Mouse (Mus musculus) cerebellum, postnatal 4 days (tissue): ENCODE data around the gene Ppat.
"Not testable (repeated sequence)": the region's sequence is repeated elsewhere in the genome, so short reads cannot be mapped to it uniquely, and the experiment has no call there.

ENCODE experiments used
- DNase-seq, 2 experiments: peaks; one replicate each; pipeline ENCODE4 v3.0.0; 2022; ENCODE audit warnings: low spot score in 2 of 2, mixed read lengths in 1 of 2

Ppat gene

DNA sequence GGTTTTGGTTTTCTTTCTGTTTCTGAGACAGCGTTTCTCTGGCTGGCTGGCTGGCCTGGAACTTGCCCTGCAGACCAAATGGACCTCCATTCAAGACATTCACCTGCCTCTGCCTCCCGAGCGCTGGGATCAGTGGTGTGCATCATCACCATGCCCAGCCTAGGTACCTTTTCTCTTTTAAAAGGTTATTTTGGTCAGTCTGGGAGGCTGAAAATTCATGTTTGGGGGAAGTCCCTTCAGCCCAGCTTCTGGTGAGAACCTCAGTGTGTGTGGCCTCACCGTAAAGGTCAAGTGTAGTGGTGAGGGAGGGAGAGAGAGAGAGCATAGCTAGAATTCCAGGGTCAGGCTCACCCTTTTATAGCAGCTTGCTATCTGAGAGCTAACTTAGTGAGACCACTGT lies 3.6 kb downstream of the Ppat start:
- no peak for DNase-seq

- no peak for DNase-seq
Observed at GRCm38 (mm10) chr5:76947142-76947541, 4.2 kb downstream of the Ppat start.

- no peak for DNase-seq
Observed at GRCm38 (mm10) chr5:76945678-76946033, 5.7 kb downstream of the Ppat start.

DNA sequence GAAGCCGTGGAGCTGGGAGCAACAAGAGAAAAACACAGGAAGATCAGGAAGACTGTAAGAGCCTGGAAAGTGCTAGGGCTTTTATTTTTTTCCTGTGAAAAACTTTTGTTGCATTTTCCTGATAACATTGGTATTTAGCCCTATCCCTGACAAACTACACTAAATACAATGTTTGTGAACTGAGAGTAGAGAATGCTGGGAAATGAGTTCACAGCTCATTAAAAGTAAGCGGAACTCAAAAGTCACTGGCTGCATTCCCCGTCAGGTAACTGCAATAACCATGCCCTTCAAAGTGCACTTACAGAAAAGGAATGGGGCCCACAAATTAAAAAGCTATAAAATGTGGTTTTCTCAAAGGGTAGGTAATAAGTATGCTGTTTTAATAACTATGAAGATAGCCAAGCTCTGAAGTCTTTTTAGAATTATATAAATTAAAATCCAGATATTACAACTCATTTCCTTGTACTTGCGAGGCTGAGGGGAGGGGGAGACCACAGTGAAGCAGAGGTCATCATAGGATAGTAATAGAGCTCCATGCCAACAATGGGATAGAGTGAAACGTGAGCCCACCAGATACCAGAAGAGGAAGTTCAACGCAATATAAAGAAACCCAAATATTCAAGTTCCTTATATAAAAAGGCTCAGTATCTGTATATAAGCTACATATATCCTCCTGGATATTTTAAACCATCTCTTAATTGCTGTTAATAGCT lies 6.3 kb downstream of the Ppat start:
- no peak for DNase-seq

- DNase-seq = no peak
Observed at GRCm38 (mm10) chr5:76942505-76942904, 8.9 kb downstream of the Ppat start.

GRCm38 (mm10) chr5:76941975-76942374 lies 9.4 kb downstream of the Ppat start:
- DNase-seq = no peak

DNA sequence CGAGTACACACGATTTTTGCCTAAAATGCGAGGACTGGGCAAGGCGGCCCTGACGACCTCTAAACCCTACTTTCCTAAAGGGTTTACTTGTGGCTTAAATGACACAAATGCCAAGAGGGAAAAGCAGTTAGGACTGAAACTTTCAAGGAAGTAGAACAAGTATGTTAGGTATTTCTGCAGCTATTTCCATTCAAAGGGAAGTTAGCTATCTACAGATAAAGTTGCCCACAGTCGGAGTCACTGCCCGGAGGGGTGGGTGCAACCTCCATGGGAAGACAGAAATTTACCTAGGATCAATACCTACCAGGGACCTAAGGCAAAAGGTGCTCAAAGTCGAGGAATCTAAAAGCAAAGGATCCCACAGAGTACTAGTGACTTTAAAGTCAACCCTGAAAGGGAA lies 11.7 kb downstream of the Ppat start:
- DNase-seq = no peak

DNA sequence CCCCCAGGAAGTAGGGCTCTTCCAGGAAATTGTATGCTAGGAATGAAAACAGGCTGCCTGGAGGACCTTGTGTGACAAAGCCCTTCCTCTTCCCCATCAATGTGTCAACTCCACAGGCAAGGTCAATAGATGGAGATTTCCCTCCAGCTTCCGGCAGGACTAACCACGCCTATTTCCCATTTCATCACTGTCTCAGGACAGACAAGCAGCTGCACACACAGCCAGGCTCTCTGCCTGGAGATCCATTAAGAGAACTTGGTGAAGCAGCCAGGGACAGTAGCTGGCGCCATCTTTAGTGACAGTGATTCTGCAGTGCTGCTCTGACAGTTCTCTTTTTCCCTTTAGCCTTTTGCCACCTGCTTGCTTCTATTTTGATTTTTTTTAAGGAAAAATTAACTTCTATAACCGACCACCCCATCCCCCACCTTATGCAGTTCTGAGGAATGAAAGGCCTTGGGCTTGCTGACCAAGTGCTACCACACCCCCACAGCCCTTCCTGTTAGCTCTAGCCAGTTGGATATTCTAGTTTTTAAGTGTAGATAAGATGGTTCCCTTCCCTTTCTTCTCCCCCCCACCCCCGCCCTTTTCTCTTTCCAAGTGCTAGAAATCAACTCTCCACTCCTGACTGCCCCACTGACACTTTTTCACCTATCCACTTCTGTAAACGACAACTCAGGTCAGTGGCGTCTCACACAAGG lies 22.0 kb downstream of the Ppat start:
- DNase-seq = no peak

- DNase-seq = no peak
Observed at GRCm38 (mm10) chr5:76928124-76928832, 23.1 kb downstream of the Ppat start.

GRCm38 (mm10) chr5:76924296-76924695 lies 27.1 kb downstream of the Ppat start:
- DNase-seq = no peak

GRCm38 (mm10) chr5:76923428-76923827 lies 27.9 kb downstream of the Ppat start:
- DNase-seq = peak; percentile 45 to 75

GRCm38 (mm10) chr5:76922833-76923232 lies 28.5 kb downstream of the Ppat start:
- no peak for DNase-seq

DNA sequence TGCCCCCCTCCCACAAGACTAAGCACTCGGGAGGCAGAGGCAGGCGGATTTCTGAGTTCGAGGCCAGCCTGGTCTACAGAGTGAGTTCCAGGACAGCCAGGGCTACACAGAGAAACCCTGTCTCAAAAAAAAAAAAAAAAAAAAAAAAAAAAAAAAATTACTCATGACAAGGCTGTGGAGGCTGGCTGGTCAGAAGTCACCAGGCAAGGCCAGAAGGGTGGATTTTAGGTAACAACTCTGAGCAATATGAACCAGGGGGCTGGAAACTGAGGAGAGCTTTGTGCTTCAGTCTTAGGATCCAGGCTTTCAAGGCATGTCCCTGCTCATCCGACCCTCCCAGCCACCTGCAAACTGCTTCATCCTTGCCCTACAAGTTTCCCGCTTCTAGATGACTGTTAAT lies 38.9 kb downstream of the Ppat start:
- DNase-seq = not testable (repeated sequence)

- no peak for DNase-seq
Observed at GRCm38 (mm10) chr5:76910807-76911206, 40.6 kb downstream of the Ppat start.

GRCm38 (mm10) chr5:76906155-76906499 lies 45.3 kb downstream of the Ppat start:
- no peak for DNase-seq

DNA sequence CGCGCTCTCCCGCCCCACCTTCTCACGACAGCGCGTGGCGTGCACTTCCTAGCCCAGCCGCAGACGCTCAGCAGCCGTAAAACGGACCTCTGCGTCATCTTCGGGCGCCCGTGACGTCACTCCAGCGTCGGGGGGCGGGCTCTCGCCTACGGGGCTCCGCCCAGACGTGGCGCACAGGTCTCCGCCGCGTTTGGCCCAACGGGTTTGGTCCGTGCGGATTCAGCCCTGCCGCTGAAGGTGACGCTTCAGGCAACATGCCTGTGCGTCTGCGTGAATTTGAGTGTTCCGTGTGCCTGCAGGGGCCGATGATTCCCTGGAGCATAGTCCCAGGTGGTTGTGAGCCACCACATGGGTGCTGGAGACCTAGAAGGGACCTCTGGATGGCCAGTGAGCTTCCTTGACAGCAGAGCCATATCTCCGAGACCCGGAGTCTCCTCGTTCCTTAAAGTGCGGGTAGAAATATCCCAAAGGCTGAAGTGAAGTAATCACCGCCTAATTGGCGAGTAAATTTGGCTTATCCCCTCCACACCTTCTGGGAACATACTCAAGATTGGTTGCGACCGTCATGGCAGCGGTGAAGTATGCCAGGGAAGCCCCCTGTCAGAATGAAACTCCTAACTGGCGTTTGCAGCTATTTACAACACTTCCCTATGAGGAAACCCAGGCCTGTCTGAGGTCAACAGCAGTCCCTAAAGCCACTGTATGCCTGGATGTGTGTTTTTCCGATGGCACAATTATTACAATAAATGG lies 45.8 kb downstream of the Ppat start, which contains the start of gene Aasdh:
Gene Aasdh, minus strand, starts transcription at position 110 of the 750 bp plus-strand sequence.
- peak; percentile 98 for DNase-seq

- DNase-seq = no peak
Observed at GRCm38 (mm10) chr5:76904713-76905404, 46.5 kb downstream of the Ppat start.

DNA sequence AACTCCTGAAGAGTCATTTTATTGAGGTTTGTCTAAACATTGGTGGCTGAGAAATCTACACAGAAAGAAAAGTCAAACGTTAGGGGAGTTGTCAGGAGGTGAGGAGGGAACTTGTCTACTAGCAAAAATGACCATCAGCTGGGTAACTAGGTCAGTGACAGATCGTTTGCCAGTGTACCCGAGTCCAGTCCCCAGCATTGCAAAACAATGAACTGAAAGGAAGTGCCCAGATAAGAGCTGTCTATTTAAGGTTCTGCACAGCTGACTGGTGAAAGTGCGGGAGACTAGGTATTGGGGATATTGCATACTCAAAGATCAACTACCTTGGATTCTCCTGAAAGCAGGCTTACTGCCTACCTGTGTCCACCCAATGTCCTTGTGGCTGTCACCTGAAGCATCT lies 49.2 kb downstream of the Ppat start:
- DNase-seq = no peak

- DNase-seq = no peak
Observed at GRCm38 (mm10) chr5:76893084-76893483, 58.3 kb downstream of the Ppat start.

GRCm38 (mm10) chr5:76892608-76893007 lies 58.8 kb downstream of the Ppat start:
- no peak for DNase-seq

GRCm38 (mm10) chr5:76887011-76887410 lies 64.4 kb downstream of the Ppat start:
- no peak for DNase-seq

GRCm38 (mm10) chr5:76884107-76884506 lies 67.3 kb downstream of the Ppat start:
- DNase-seq = no peak
